Mouse (Mus musculus): Measurements from ENCODE around the gene Gm17651. TPM values are rescaled to one million over a fixed set of nuclear protein-coding genes. Genes with fewer than 3 reads are reported as not detected.

Gene Gm17651
- total RNA-seq, 2 experiments from 2014 or later = not detected

- intact Hi-C loops (cut with DNase I) = no loop called here
Observed at GRCm38 (mm10) chr3:97691443-97692017, 17.0 kb upstream of the Gm17651 start.

DNA sequence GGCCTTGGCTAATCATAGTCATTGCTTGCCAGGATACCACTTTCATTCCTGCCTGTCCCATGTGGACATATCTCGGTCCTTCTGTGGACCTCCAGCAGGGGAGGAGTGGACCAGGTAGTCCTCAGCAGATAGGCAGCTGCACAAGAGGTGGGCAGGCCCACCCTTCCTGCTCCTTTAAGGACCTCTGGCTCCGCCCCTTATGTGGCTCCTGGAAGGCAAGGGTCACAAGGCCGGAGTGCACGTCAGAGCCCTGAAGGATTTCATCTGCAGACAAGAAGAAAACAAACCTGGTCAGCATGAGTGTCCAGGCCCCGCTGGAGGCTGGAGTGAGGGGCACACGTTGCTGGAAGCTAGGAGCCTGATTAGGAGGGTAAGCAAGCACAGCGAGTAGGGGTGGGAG is 16.1 kb upstream of the Gm17651 start:
- Histone ChIP-seq H3K27ac (peak overlapping the region; percentile 24), H3K4me3 (no peak overlapping the region)
- intact Hi-C loops (cut with DNase I) = no loop called here
- no peak for DNase-seq (ENCODE audit: extremely low spot score in 1 of 2, low spot score in 2 of 2)
- TF ChIP-seq CTCF (IDR thresholded peaks at IDR 0.05) = no peak

More at GRCm38 (mm10) chr3:97691443-97692017, 17.0 kb upstream of the Gm17651 start:
- no peak for DNase-seq (ENCODE audit: extremely low spot score in 1 of 2, low spot score in 2 of 2)
- Histone ChIP-seq H3K27ac (peak overlapping the region; percentile 56; the same call in 1 of the 2 replicates), H3K4me3 (no peak overlapping the region)
- no peak for TF ChIP-seq CTCF (IDR thresholded peaks at IDR 0.05)

DNA sequence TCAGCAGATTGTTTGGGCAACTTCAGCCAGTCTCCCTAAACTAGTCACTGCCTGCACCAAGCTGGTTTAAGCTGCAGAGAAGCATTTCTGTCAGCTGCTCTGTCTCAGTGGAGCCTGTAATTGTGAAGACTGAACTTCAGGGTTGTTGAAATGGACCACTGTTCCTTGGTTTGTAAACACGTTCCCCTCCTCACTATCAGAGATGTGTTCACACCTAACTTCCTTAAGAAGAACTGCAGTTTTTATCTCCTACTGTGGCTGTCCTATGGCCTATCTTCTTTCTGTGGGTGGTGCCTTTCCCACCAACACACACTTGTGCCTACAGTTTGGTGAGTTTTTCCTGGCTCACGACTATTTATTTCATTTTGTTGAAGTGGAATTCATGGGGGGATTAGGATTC is 14.8 kb upstream of the Gm17651 start:
- no peak for TF ChIP-seq CTCF (IDR thresholded peaks at IDR 0.05)
- Histone ChIP-seq H3K4me3 (no peak overlapping the region), H3K27ac (no peak overlapping the region)
- no peak for DNase-seq (ENCODE audit: extremely low spot score in 1 of 2, low spot score in 2 of 2)
- intact Hi-C loops (cut with DNase I) = loop anchor here (10.0 kb wide), 1 partner anchor 536 kb away; the partner anchor contains the start of gene Reg4

GRCm38 (mm10) chr3:97686372-97687117 is 12.1 kb upstream of the Gm17651 start:
- intact Hi-C loops (cut with DNase I) = loop anchor here (10.0 kb wide), 1 partner anchor 538 kb away; the partner anchor contains the start of gene Reg4
- Histone ChIP-seq H3K27ac (peak overlapping the region; percentile 15; the same call in 1 of the 2 replicates), H3K4me3 (no peak overlapping the region)
- no peak for DNase-seq (ENCODE audit: extremely low spot score in 1 of 2, low spot score in 2 of 2)
- no peak; the same call in 1 of the 2 replicates for TF ChIP-seq CTCF (IDR thresholded peaks at IDR 0.05)

DNA sequence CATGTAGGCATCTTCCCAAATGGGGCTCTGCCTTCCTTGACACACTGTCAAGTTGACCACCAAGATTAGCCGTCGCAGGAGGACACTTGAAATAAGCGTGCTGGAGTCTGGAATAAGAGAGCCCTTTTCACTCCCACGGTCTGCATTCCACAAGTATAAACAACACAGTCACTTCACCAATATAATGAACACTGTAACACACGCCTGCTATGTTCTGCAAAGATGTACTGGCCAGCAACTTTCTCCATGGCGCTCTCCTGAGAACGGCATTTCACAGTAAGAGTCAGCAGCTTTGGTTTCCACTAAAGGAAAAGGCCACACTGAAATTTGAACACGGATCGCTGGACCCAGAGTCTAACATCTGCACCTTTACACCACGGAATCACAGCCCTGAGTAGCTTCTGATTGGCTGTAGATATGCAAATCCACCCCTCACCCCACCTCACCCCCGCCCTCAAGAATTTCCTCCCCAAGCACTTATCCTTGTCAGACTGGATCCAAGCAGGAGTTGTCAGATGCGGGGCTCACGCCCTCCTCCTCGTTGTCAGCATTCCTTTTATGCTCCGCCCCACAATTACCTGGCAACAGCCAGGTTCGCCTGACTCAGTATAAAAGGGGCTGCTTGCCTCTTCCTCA is 9.2 kb upstream of the Gm17651 start:
- H3K4me3 ChIP-seq = no peak overlapping the region
- H3K27ac ChIP-seq = no peak overlapping the region
- intact Hi-C loops (cut with DNase I) = loop anchor here (10.0 kb wide), 1 partner anchor 541 kb away; the partner anchor contains the start of gene Reg4
- DNase-seq (ENCODE audit: extremely low spot score in 1 of 2, low spot score in 2 of 2) = no peak
- no peak for TF ChIP-seq CTCF (IDR thresholded peaks at IDR 0.05)

GRCm38 (mm10) chr3:97682576-97682975 is 8.1 kb upstream of the Gm17651 start:
- TF ChIP-seq CTCF (IDR thresholded peaks at IDR 0.05) = no peak
- intact Hi-C loops (cut with DNase I) = loop anchor here (10.0 kb wide), 1 partner anchor 542 kb away; the partner anchor contains the start of gene Reg4
- no peak for DNase-seq (ENCODE audit: extremely low spot score in 1 of 2, low spot score in 2 of 2)
- H3K4me3 ChIP-seq = no peak overlapping the region
- H3K27ac ChIP-seq = no peak overlapping the region

DNA sequence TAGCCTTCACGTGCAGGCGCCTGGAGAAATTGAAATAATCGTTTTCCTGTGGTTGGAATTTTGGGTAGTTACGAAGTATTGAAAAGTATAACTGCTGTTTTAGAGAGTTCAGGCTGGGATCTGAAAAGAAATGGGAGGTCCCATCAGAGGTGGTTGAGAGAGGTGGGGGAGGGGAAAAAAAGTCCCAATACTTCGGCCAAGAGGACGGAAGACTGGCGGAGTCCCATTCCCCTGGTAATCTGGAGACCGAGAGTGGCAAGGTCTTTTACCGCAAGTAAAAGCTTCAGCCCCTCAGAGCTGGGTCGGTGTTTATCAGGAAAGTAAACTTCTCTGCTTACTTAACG is 7.6 kb upstream of the Gm17651 start:
- intact Hi-C loops (cut with DNase I) = loop anchor here (10.0 kb wide), 1 partner anchor 543 kb away; the partner anchor contains the start of gene Reg4
- H3K27ac ChIP-seq = no peak overlapping the region; the same call in 1 of the 2 replicates
- no peak for TF ChIP-seq CTCF (IDR thresholded peaks at IDR 0.05)
- H3K4me3 ChIP-seq = peak overlapping the region; percentile 53
- no peak for DNase-seq (ENCODE audit: extremely low spot score in 1 of 2, low spot score in 2 of 2)

GRCm38 (mm10) chr3:97681321-97682158 is 7.0 kb upstream of the Gm17651 start:
- intact Hi-C loops (cut with DNase I) = loop anchor here (2.0 to 10.0 kb wide), 2 partner anchors 197 to 543 kb away; partner anchors contain the start of gene Reg4
- peak; percentile 70 for TF ChIP-seq CTCF (IDR thresholded peaks at IDR 0.05)
- H3K27ac ChIP-seq = peak overlapping the region; percentile 76
- peak overlapping the region; percentile 53 for H3K4me3 ChIP-seq
- peak; percentile 66 to 82 for DNase-seq (ENCODE audit: extremely low spot score in 1 of 2, low spot score in 2 of 2)

GRCm38 (mm10) chr3:97680631-97681320 is 6.3 kb upstream of the Gm17651 start:
- TF ChIP-seq CTCF (IDR thresholded peaks at IDR 0.05) = peak; percentile 78
- DNase-seq (ENCODE audit: extremely low spot score in 1 of 2, low spot score in 2 of 2) = peak; percentile 72 to 78
- peak overlapping the region; percentile 76 for H3K27ac ChIP-seq
- intact Hi-C loops (cut with DNase I) = loop anchor here (2.0 to 10.0 kb wide), 2 partner anchors 198 to 544 kb away; partner anchors contain the start of gene Reg4
- H3K4me3 ChIP-seq = peak overlapping the region; percentile 53

GRCm38 (mm10) chr3:97678416-97678815 is 3.9 kb upstream of the Gm17651 start:
- DNase-seq (ENCODE audit: extremely low spot score in 1 of 2, low spot score in 2 of 2) = no peak
- Histone ChIP-seq H3K4me3 (no peak overlapping the region), H3K27ac (no peak overlapping the region)
- intact Hi-C loops (cut with DNase I) = no loop called here
- no peak for TF ChIP-seq CTCF (IDR thresholded peaks at IDR 0.05)

Measured in left cerebral cortex, adult 2 months (tissue).